Mouse (Mus musculus) heart, embryonic 12.5 days (tissue): ENCODE data around the gene 1700013F07Rik. TPM values are rescaled to one million over a fixed set of nuclear protein-coding genes. Genes with fewer than 3 reads are reported as not detected.

Source experiments
- ATAC-seq: fragments of 200-750 bp; cut with Nextera tagmentation; 2 replicates; pipeline ENCODE4 v1.8.0; 2017; ENCODE audit warnings: moderate TSS enrichment, moderate library complexity; ENCODE audit not compliant: insufficient number of reproducible peaks, low FRiP score
- H3K27ac ChIP-seq: fragments of 300-500 bp; sonication (generic); 2 replicates; pipeline ENCODE4 v1.5.1; 2016; ENCODE audit warnings: mild to moderate bottlenecking, moderate library complexity; ENCODE audit not compliant: poor library complexity, severe bottlenecking
- H3K27me3 ChIP-seq: fragments of 300-500 bp; sonication (generic); replicated peaks from 2 replicates; pipeline ENCODE4 v1.6.1; 2016; ENCODE audit warnings: mild to moderate bottlenecking, moderate library complexity
- H3K36me3 ChIP-seq: fragments of 300-500 bp; sonication (generic); 2 replicates; pipeline ENCODE4 v1.6.1; 2016; ENCODE audit warnings: mild to moderate bottlenecking, moderate library complexity
- H3K4me1 ChIP-seq: fragments of 300-500 bp; sonication (generic); replicated peaks from 2 replicates; pipeline ENCODE4 v1.6.1; 2016; ENCODE audit warnings: mild to moderate bottlenecking
- H3K4me2 ChIP-seq: fragments of 300-500 bp; sonication (generic); 2 replicates; pipeline ENCODE4 v1.6.1; 2016; ENCODE audit warnings: mild to moderate bottlenecking, moderate library complexity
- H3K4me3 ChIP-seq: fragments of 300-500 bp; sonication (generic); 2 replicates; pipeline ENCODE4 v1.5.1; 2016; ENCODE audit warnings: mild to moderate bottlenecking
- H3K9ac ChIP-seq: fragments of 300-500 bp; sonication (generic); 2 replicates; pipeline ENCODE4 v1.6.1; 2016; ENCODE audit warnings: mild to moderate bottlenecking, moderate library complexity
- H3K9me3 ChIP-seq: fragments of 300-500 bp; sonication (generic); replicated peaks from 2 replicates; pipeline ENCODE4 v1.6.1; 2016; ENCODE audit warnings: mild to moderate bottlenecking, moderate library complexity
- WGBS: fragments of 180-500 bp; shearing (Covaris S2); methylation state at CpG from one replicate; pipeline ENCODE4 v1.1.7; 2016; 5-methylcytosine and 5-hydroxymethylcytosine counted together
- microRNA-seq: library from miRNA; unstranded; fragments of <30 nt; microRNA quantifications from one replicate; pipeline ENCODE4, GENCODE M21; 2017
- polyA plus RNA-seq: library from polyadenylated mRNA; unstranded; fragments of >200 nt; fragmentation: Nextera tagmentation; extraction: Ambion mirVana; gene quantifications from 2 replicates; pipeline ENCODE4 v1.2.1, GENCODE M21; 2016

Gene 1700013F07Rik
- polyA plus RNA-seq, 1 experiment from 2014 or later: not detected

DNA sequence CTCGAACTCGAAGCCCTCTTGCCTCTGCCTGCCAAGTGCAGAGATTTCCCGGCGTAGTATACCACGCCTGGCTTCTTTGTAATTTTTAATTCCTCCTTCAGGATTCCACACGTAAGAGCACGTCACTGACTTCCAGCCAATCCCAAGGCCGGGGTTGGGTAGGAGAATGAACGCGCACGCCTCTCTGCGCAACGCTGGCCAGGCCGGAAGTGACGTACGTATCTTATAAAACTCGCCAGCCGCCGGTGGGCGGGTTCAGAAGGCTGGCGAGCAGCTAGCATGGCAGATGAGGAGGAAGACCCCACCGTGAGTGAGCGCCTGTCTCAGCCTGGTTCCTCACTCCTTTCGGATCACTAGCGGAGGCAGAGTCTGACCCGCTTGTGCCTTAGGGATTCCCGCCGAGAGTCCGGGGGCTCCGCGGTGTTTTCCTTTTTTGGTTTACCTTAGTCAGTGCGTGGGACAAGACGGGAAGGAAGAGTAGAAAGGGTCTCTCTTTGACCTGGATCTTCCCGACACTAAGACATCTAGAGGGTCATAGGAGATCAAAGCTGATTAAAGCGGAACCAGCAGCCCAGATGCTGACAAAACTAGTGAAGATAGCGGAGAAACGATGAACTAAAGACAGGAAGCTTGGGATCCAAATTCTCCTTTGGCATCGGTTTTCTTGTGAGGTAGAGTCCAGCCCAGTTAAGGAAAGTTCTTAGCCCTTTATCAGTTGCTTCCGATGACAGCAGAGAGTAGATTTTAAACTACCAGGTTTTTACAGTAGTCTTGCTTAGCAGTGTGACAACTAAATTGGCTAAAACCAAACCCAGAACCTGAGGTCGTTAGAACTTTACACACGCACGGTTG lies 37.7 kb downstream of the 1700013F07Rik start, which contains the start of gene Taf13:
Gene Taf13, plus strand, starts transcription at position 256 of the 852 bp plus-strand sequence.
- peaks cover 13% of the 10 kb centered on the region; the same call in 1 of the 2 replicates for H3K27me3 ChIP-seq
- H3K27ac ChIP-seq: peak within 1 kb of the TSS; percentile 69; the same call in 1 of the 2 replicates
- H3K9ac ChIP-seq: peak within 1 kb of the TSS; percentile 80
- no peaks in the 10 kb centered on the region for H3K36me3 ChIP-seq
- no peaks in the 10 kb centered on the region for H3K9me3 ChIP-seq
- peak within 1 kb of the TSS; percentile 85 for H3K4me2 ChIP-seq
- WGBS: 1% methylated on average over 42 of the region's 42 CpGs
- peak; percentile 100 for ATAC-seq
- peaks cover 4% of the 10 kb centered on the region; the same call in 1 of the 2 replicates for H3K4me1 ChIP-seq
- H3K4me3 ChIP-seq: peak within 1 kb of the TSS; percentile 67

DNA sequence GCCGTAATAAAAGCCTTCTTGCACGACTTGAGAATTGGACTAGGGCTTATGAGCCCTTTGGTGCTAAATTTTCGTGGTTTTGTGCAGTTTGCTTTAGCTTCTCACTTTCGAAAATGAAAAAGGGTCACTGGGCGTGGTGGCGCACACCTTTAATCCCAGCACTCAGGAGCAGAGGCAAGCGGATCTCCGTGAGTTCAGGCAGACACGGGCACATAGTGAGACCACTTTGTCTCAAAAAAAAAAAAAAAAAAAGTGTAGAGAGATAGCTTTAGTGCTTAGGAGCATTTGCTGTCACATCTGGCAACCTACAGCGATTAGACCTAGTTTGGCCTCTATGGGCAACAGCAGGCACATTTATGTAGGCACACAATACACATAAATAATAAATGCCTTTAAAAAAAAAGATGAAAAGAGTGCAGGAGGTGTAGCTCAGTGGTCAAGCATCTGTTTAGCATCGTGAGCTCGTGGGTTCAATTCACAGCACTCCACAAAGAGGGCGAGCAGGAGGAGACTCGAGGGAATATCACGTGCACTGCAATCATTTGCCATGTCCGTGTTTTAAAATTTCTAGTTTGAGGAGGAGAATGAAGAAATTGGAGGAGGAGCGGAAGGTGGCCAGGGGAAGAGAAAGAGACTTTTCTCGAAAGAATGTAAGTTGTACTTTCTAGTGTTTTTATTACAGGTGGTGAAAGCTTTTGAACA lies 38.5 kb downstream of the 1700013F07Rik start:
- Histone ChIP-seq H3K36me3 (no peaks in the 10 kb centered on the region), H3K9me3 (no peaks in the 10 kb centered on the region), H3K9ac (peak overlapping the region; percentile 80), H3K4me2 (peak overlapping the region; percentile 85), H3K4me1 (peaks cover 4% of the 10 kb centered on the region; the same call in 1 of the 2 replicates), H3K27ac (no peak overlapping the region), H3K4me3 (peak overlapping the region; percentile 67), H3K27me3 (peaks cover 13% of the 10 kb centered on the region; the same call in 1 of the 2 replicates)
- ATAC-seq: no peak
- 43% methylated on average over 18 of the region's 18 CpGs for WGBS

DNA sequence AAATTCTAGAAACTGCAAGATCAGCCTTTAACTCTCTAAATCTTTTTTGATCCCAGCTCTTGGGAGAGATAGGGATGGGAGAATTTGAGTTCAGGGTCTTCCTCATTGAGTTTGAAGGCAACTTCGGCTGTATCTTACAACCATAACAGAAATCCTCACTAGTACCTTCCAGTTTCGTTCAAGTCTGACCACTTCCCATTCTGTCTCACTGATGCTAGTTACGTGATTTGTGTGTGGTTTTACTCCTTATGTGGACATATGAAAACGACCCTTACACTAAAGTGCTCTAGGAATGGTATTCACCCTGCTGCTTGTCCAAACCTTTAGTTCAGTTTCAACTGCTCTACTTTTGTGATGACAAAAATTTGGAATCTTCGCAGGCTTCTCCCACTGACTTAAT lies 40.1 kb downstream of the 1700013F07Rik start:
- no peak for ATAC-seq
- H3K4me1 ChIP-seq: peaks cover 4% of the 10 kb centered on the region; the same call in 1 of the 2 replicates
- H3K4me3 ChIP-seq: no peak overlapping the region
- no peak overlapping the region for H3K27ac ChIP-seq
- no peaks in the 10 kb centered on the region for H3K9me3 ChIP-seq
- peaks cover 2% of the 10 kb centered on the region; the same call in 1 of the 2 replicates for H3K27me3 ChIP-seq
- H3K9ac ChIP-seq: no peak overlapping the region
- H3K36me3 ChIP-seq: peaks cover 4% of the 10 kb centered on the region; the same call in 1 of the 2 replicates
- WGBS: 81% methylated on average over 5 of the region's 5 CpGs
- no peak overlapping the region for H3K4me2 ChIP-seq

DNA sequence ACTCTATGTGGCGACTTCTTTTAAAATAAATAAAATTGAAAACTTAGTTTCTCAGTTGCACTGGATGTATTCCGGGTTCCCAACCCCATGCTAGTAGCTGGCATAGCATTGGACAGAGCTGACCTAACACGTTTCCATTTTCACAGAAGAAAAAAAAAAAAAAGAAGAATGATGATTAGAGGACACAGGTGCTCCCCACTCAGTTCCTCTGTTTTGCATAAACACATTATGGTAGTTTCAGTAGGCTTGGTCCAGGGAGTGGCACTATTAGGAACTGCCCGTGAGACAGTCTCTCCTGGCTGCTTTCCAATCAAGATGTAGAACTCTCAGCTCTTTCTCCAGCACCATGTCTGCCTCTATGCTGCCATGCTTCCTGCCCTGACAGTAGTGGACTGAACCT lies 50.6 kb downstream of the 1700013F07Rik start:
- Histone ChIP-seq H3K9me3 (no peaks in the 10 kb centered on the region), H3K4me3 (no peak overlapping the region), H3K9ac (no peak overlapping the region), H3K36me3 (peaks cover 2% of the 10 kb centered on the region; the same call in 1 of the 2 replicates), H3K4me1 (no peaks in the 10 kb centered on the region), H3K27ac (no peak overlapping the region), H3K27me3 (no peaks in the 10 kb centered on the region), H3K4me2 (no peak overlapping the region)
- no peak for ATAC-seq
- 76% methylated on average over 4 of the region's 4 CpGs for WGBS

DNA sequence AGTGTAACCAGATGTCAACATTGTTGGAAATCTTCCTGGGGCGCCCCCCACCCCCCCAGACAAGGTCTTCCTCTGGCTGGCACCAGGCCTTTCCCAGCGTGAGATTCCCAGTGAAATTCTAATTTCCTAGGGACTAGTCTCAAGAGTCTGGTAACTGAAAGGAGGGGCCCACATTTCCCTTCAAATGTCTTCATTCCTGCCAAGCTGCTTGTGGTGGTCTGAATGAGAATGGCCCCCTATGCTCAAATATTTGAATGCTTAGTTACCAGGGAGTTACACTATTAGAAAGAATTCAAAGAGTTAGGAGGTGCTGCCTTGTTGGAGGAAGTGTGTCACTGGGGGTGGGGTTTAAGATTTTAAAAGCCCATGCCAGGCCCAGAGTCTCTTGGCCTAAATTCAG lies 54.5 kb downstream of the 1700013F07Rik start:
- H3K4me1 ChIP-seq: 0 out of 2 replicates have a peak, but pooled peaks cover 4% of the 10 kb centered on the region
- ATAC-seq: no peak
- no peak overlapping the region for H3K27ac ChIP-seq
- H3K9me3 ChIP-seq: no peaks in the 10 kb centered on the region
- H3K4me2 ChIP-seq: no peak overlapping the region
- no peaks in the 10 kb centered on the region for H3K36me3 ChIP-seq
- H3K27me3 ChIP-seq: no peaks in the 10 kb centered on the region
- WGBS: 53% methylated on average over 2 of the region's 2 CpGs
- no peak overlapping the region for H3K4me3 ChIP-seq
- no peak overlapping the region for H3K9ac ChIP-seq

DNA sequence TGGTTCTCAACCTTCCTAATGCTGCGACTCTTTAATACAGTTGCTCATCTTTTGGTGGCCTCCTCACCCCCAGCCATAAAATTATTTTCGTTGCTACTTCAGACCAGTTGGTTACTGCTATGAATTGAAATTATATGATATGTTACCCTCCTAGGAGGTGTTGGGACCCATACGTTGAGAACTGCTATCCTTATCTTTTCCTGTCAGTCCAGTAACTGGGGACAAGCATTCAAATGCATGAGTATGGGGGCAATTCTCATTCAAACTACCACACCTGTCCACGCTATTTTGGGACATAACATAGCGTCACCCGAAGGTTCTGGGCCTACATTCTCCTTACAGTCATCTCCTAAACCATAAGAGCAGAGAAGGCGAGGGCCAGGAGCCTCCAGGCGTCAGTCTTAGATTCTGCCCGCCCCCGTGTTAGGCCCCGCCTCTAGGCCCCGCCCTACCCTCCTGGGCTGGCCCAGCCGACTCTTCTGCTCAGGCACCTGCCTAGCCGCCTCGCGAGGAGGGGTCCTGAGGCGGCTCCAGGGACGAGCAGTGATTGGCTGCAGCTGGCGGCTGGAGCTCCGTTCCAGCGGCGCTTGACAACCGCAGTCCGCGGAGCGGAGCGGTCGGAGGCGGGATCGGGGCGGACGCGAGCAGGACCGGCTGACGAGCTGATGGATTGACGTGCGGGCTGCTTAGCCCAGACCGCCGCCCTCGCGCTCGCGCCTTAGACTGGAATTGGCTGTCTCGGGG lies 57.0 kb downstream of the 1700013F07Rik start, which contains the start of gene Wdr47:
Gene Wdr47, plus strand, starts transcription at position 494 of the 744 bp plus-strand sequence.
- Histone ChIP-seq H3K36me3 (no peaks in the 10 kb centered on the region), H3K4me1 (0 out of 2 replicates have a peak, but pooled peaks cover 4% of the 10 kb centered on the region), H3K4me3 (peak within 1 kb of the TSS; percentile 86), H3K9ac (peak within 1 kb of the TSS; percentile 86), H3K9me3 (no peaks in the 10 kb centered on the region), H3K27ac (peak within 1 kb of the TSS; percentile 60), H3K4me2 (peak within 1 kb of the TSS; percentile 99), H3K27me3 (no peaks in the 10 kb centered on the region)
- peak; percentile 100 for ATAC-seq
- WGBS: 4% methylated on average over 44 of the region's 44 CpGs

DNA sequence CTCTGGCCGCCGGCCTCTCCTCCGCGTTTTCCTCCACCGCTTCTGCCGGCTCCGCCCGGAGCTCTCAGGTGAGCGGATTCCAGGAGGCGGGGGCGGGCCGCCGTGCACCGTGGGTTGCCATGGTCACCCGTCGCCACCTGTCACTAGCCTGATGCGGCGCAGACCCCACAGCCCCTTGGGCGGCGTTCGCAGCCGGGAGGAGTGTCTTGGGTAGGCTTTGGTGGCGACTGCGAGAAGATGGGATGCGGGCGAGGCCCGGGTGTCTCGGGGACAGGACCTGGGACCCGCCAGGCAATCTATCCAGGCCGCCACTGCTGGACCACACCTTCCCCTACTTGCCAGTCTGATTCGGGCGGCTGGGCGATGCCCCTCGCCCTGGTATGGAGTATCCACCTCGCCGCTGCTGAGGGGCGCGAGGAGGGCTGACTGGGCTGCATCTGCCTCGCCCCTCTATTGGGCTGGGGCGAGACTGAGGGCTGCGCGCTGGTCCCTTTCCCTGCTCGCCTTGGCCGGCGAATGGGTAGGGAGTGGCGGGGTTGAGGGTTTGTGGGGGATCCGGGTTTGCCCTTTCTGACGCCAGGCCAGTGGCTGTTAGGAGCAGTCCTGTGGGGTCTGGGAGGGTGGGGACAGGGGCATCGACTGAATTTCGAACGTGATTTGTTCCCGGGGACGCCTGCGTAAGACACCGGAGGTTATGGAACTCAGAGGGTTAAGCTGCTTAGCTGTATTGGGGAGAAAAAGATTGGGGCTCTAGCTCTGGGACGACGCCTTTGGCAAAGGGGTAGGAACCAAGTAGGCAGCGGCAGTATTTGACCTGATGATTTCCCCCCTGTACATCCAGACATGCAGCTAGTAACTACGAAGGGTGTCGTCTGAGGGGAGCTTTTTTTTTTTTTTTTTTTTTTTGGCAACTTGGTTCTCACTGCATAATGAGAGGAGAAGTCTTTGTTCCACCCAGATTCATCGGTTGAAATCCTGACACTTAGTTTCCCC lies 57.9 kb downstream of the 1700013F07Rik start:
- H3K9me3 ChIP-seq: no peaks in the 10 kb centered on the region
- peak; percentile 78; the same call in 1 of the 2 replicates for ATAC-seq
- under 1% methylated on average over 61 of the region's 61 CpGs for WGBS
- peak overlapping the region; percentile 60 for H3K27ac ChIP-seq
- H3K36me3 ChIP-seq: no peaks in the 10 kb centered on the region
- H3K4me1 ChIP-seq: 0 out of 2 replicates have a peak, but pooled peaks cover 4% of the 10 kb centered on the region
- no peaks in the 10 kb centered on the region for H3K27me3 ChIP-seq
- peak overlapping the region; percentile 86 for H3K4me3 ChIP-seq
- H3K4me2 ChIP-seq: peak overlapping the region; percentile 99
- H3K9ac ChIP-seq: peak overlapping the region; percentile 86

Small RNAs within 50 kb of the gene (microRNA-seq; reads per million reads assigned to microRNA genes)
- gene Gm22860: not detected

Other genes starting within 250 kb of the 1700013F07Rik start
- gene Mybphl, start 169.2 kb upstream of the 1700013F07Rik start, polyA plus RNA-seq: 35.1 and 39.8 TPM in 2 replicates
- 26.4 and 27.3 TPM in 2 replicates for gene Psrc1, start 150.3 kb upstream of the 1700013F07Rik start, polyA plus RNA-seq
- gene Celsr2, start 118.6 kb upstream of the 1700013F07Rik start, polyA plus RNA-seq: 2.3 and 3.6 TPM in 2 replicates
- 95.8 and 98.1 TPM in 2 replicates for gene Sars, start 88.9 kb upstream of the 1700013F07Rik start, polyA plus RNA-seq
- 0.46 and 0.85 TPM in 2 replicates for gene 5330417C22Rik, start 2.4 kb downstream of the 1700013F07Rik start, polyA plus RNA-seq
- 33.8 and 34.8 TPM in 2 replicates for gene Tmem167b, start 28.3 kb downstream of the 1700013F07Rik start, polyA plus RNA-seq
- 28.9 and 33.1 TPM in 2 replicates for gene Taf13, start 37.5 kb downstream of the 1700013F07Rik start, polyA plus RNA-seq
- 9.8 and 10.4 TPM in 2 replicates for gene Wdr47, start 57.1 kb downstream of the 1700013F07Rik start, polyA plus RNA-seq
- 46.0 and 46.7 TPM in 2 replicates for gene Clcc1, start 119.8 kb downstream of the 1700013F07Rik start, polyA plus RNA-seq
- 33.9 and 34.6 TPM in 2 replicates for gene Gpsm2, start 188.2 kb downstream of the 1700013F07Rik start, polyA plus RNA-seq
- gene Aknad1, start 205.5 kb downstream of the 1700013F07Rik start, polyA plus RNA-seq: not detected in 2 replicates